In genomic region chr7:67958045-67958444, GRCm38 (mm10) we compare ENCODE assay signal across 9 mouse cellular contexts. TPM values are rescaled to one million over a fixed set of nuclear protein-coding genes. Genes with fewer than 3 reads are reported as not detected.
DNase-seq lines count a peak whose midpoint lies in the region; ATAC-seq lines count a peak whose summit lies in the region.
"Had no signal": no experiment of that assay in that cellular context is flagged by ENCODE, and none has a peak within 500 bp of the region (broad histone marks: within the 10 kb centered on the region; RNA-seq: fewer than 3 reads in every experiment).

No protein-coding gene starts in this region.

- H3K27me3 ChIP-seq in forebrain, embryonic 14.5 days (replicated peaks; ENCODE audit: control insufficient read depth, insufficient read depth, low read length), result no peaks in the 10 kb centered on the region
- H3K27me3 ChIP-seq in forebrain, embryonic 12.5 days, result no peaks in the 10 kb centered on the region
- H3K27me3 ChIP-seq in neural tube, embryonic 15.5 days (replicated peaks), result no peaks in the 10 kb centered on the region

- no peak overlapping the region for H3K27ac ChIP-seq in forebrain, embryonic 14.5 days (ENCODE audit: low read depth, low read length)
- H3K27ac ChIP-seq in forebrain, embryonic 12.5 days, result no peak overlapping the region
- no peak overlapping the region for H3K27ac ChIP-seq in neural tube, embryonic 15.5 days (replicated peaks)

- no peak overlapping the region for H3K4me3 ChIP-seq in forebrain, embryonic 14.5 days (ENCODE audit: low read depth, low read length)
- no peak overlapping the region for H3K4me3 ChIP-seq in forebrain, embryonic 12.5 days (replicated peaks)
- no peak overlapping the region for H3K4me3 ChIP-seq in neural tube, embryonic 15.5 days (replicated peaks)

- peaks cover 34% of the 10 kb centered on the region for H3K4me1 ChIP-seq in forebrain, embryonic 14.5 days (ENCODE audit: control insufficient read depth, insufficient read depth, low read length)
- peaks cover 64% of the 10 kb centered on the region for H3K4me1 ChIP-seq in forebrain, embryonic 12.5 days
- peaks cover 78% of the 10 kb centered on the region for H3K4me1 ChIP-seq in neural tube, embryonic 15.5 days

- H3K36me3 ChIP-seq in forebrain, embryonic 14.5 days (ENCODE audit: control insufficient read depth, insufficient read depth, low read length), result no peaks in the 10 kb centered on the region
- no peaks in the 10 kb centered on the region for H3K36me3 ChIP-seq in forebrain, embryonic 12.5 days (replicated peaks)
- H3K36me3 ChIP-seq in neural tube, embryonic 15.5 days, result no peaks in the 10 kb centered on the region

- no peaks in the 10 kb centered on the region for H3K9me3 ChIP-seq in forebrain, embryonic 14.5 days (replicated peaks; ENCODE audit: control insufficient read depth, low read length)
- no peaks in the 10 kb centered on the region for H3K9me3 ChIP-seq in forebrain, embryonic 12.5 days
- no peaks in the 10 kb centered on the region for H3K9me3 ChIP-seq in neural tube, embryonic 15.5 days (replicated peaks)

- intact Hi-C loops in gastrocnemius, postnatal 14 days (cut with DNase I; ENCODE audit: low total_unique reads), result no loop called here

- 66% methylated on average over 18 of the region's 18 CpGs for WGBS in forebrain, embryonic 14.5 days
- 80% methylated on average over 18 of the region's 18 CpGs for WGBS in forebrain, embryonic 12.5 days
- WGBS in neural tube, embryonic 15.5 days, result 73% methylated on average over 18 of the region's 18 CpGs

- no peak for ATAC-seq in forebrain, embryonic 14.5 days
- ATAC-seq in forebrain, embryonic 12.5 days (ENCODE audit: low FRiP score), result no peak
- no peak for ATAC-seq in neural tube, embryonic 15.5 days (ENCODE audit: low FRiP score)

- no peak for DNase-seq in forebrain, embryonic 14.5 days (ENCODE audit: low spot score)
- no peak for DNase-seq in neural tube, embryonic 10.5 days (ENCODE audit: extremely low spot score, low spot score)
- peak; percentile 37 for DNase-seq in lung, postnatal 14 days
- DNase-seq in thymus, postnatal 36 days, result peak; percentile 30 to 33
- no peak for DNase-seq in gastrocnemius, postnatal 14 days
- no peak for DNase-seq in frontal cortex, postnatal 14 days (ENCODE audit: low spot score in 2 of 2)
- DNase-seq: adrenal gland, postnatal 14 days had no signal

- H3K9ac ChIP-seq in forebrain, embryonic 14.5 days (ENCODE audit: low read length), result 0 out of 2 replicates have a peak overlapping the region, but pooled peaks have one; percentile 13
- no peak overlapping the region for H3K9ac ChIP-seq in forebrain, embryonic 12.5 days
- H3K9ac ChIP-seq in neural tube, embryonic 15.5 days (replicated peaks), result no peak overlapping the region

- H3K4me2 ChIP-seq in forebrain, embryonic 14.5 days (ENCODE audit: low read length), result peak overlapping the region; percentile 12; the same call in 1 of the 2 replicates
- no peak overlapping the region for H3K4me2 ChIP-seq in forebrain, embryonic 12.5 days
- 0 out of 2 replicates have a peak overlapping the region, but pooled peaks have one; percentile 11 for H3K4me2 ChIP-seq in neural tube, embryonic 15.5 days

RNA-seq across cellular contexts. Expression of gene Igf1r, which starts 5.4 kb away (rescaled TPM):
- 16.3 and 19.1 TPM in 2 replicates for polyA plus RNA-seq in forebrain, embryonic 14.5 days (2014; fragmentation: Nextera tagmentation; extraction: Ambion mirVana)
- polyA plus RNA-seq in forebrain, embryonic 12.5 days (2016; fragmentation: Nextera tagmentation; extraction: Ambion mirVana), result 29.0 and 36.1 TPM in 2 replicates
- polyA plus RNA-seq in neural tube, embryonic 15.5 days (2015; fragmentation: Nextera tagmentation; extraction: Ambion mirVana), result 19.0 and 20.8 TPM in 2 replicates
- 10 to 100 TPM; 13.1 to 14.0 TPM for total RNA-seq in gastrocnemius, postnatal 14 days (2021)

Comparison
In these comparisons a context has a peak if more than half of its experiments do, and no peak if none do; other contexts are left out.
1. DNase-seq: peak in lung, postnatal 14 days (single experiment) and thymus, postnatal 36 days (2 of 2); none in forebrain, embryonic 14.5 days (single experiment), neural tube, embryonic 10.5 days (single experiment), gastrocnemius, postnatal 14 days (single experiment) and frontal cortex, postnatal 14 days (0 of 2).